Mouse (Mus musculus): ENCODE results near the gene Cox17.

DNA sequence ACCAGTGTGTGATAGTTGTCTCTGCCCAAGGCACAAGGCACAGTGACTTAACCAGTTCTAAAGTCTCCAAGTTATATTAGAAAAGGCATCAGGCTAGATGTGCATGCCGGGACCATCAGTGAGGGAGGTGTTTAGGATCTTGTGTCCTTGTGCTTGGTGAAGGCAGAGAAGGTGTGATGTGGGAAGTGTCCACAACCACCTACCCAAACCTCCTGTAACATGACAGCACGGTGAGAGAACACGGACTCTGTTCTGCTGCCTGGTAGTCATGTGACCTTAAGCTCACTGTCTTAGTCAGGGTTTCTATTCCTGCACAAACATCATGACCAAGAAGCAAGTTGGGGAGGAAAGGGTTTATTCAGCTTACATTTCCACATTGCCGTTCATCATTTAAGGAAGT, 19.4 kb downstream of the Cox17 start:
- TF ChIP-seq USF1 (IDR thresholded peaks at IDR 0.05; ENCODE audit: low read depth) (peak; percentile 23), POLR2A (IDR thresholded peaks at IDR 0.05; ENCODE audit: insufficient read length, low read depth) (no peak), MAX (IDR thresholded peaks at IDR 0.05; ENCODE audit: low read depth) (no peak), MYOG (IDR thresholded peaks at IDR 0.05; ENCODE audit: control insufficient read depth in 1 of 3, insufficient read depth in 1 of 3, insufficient read length in 2 of 3, low read depth in 2 of 3) (no peak), TCF12 (IDR thresholded peaks at IDR 0.05; ENCODE audit: insufficient read depth, poor library complexity, severe bottlenecking) (no peak), CEBPB (IDR thresholded peaks at IDR 0.05; ENCODE audit: insufficient read depth, poor library complexity, severe bottlenecking) (no peak), REST (IDR thresholded peaks at IDR 0.05; ENCODE audit: insufficient read depth, insufficient read length) (no peak), E2F4 (IDR thresholded peaks at IDR 0.05; ENCODE audit: insufficient read depth) (no peak), POLR2AphosphoS2 (IDR thresholded peaks at IDR 0.05; ENCODE audit: insufficient read length, low read depth) (peak; percentile 23)
